Mouse (Mus musculus) skeletal muscle tissue, adult 2 months (tissue): ENCODE measurements around the gene Gsc2.

Experiments used
- DNase-seq: peaks from one replicate; pipeline ENCODE4 v3.0.0-alpha.2; 2012; ENCODE audit warnings: low read depth, low spot score

The Gsc2 gene

GRCm38 (mm10) chr16:17927351-17928082, 12.7 kb upstream of the Gsc2 start:
- no peak for DNase-seq

GRCm38 (mm10) chr16:17922163-17922538, 7.3 kb upstream of the Gsc2 start:
- no peak for DNase-seq

- DNase-seq: peak; percentile 98
These were observed 6.7 kb upstream of the Gsc2 start for GRCm38 (mm10) chr16:17921325-17922162.

- no peak for DNase-seq
These were observed 5.7 kb upstream of the Gsc2 start for GRCm38 (mm10) chr16:17920586-17920985.

GRCm38 (mm10) chr16:17911052-17911595, 3.7 kb downstream of the Gsc2 start, which contains the start of gene Ess2:
TSS of gene Ess2 (minus strand) at chr16:17911348.
- DNase-seq: peak; percentile 94

GRCm38 (mm10) chr16:17898462-17898861, 16.4 kb downstream of the Gsc2 start, which contains the start of the genes Dgcr2 and Tssk2:
TSS of gene Dgcr2 (minus strand) at chr16:17898562.
TSS of gene Tssk2 (plus strand) at chr16:17898637.
- no peak for DNase-seq

GRCm38 (mm10) chr16:17896091-17896490, 18.8 kb downstream of the Gsc2 start:
- DNase-seq: no peak

- DNase-seq: no peak
These were observed 20.9 kb downstream of the Gsc2 start, which contains the start of gene Tssk1 for GRCm38 (mm10) chr16:17893923-17894322. TSS of gene Tssk1 (plus strand) at chr16:17894223.

GRCm38 (mm10) chr16:17892606-17893005, 22.3 kb downstream of the Gsc2 start:
- no peak for DNase-seq

- peak; percentile 95 for DNase-seq
These were observed 23.3 kb downstream of the Gsc2 start, which contains the start of gene Gm20518 for GRCm38 (mm10) chr16:17891567-17891959. TSS of gene Gm20518 (minus strand) at chr16:17891671.

- peak; percentile 85 for DNase-seq
These were observed 23.8 kb downstream of the Gsc2 start for GRCm38 (mm10) chr16:17890917-17891566.

GRCm38 (mm10) chr16:17890342-17890727, 24.5 kb downstream of the Gsc2 start:
- no peak for DNase-seq

GRCm38 (mm10) chr16:17889689-17890341, 25.0 kb downstream of the Gsc2 start:
- DNase-seq: no peak

- no peak for DNase-seq
These were observed 30.7 kb downstream of the Gsc2 start for GRCm38 (mm10) chr16:17884116-17884515.

GRCm38 (mm10) chr16:17882196-17882595, 32.7 kb downstream of the Gsc2 start:
- DNase-seq: no peak

- DNase-seq: no peak
These were observed 35.3 kb downstream of the Gsc2 start for GRCm38 (mm10) chr16:17879571-17879970.

- DNase-seq: no peak
These were observed 38.8 kb downstream of the Gsc2 start for GRCm38 (mm10) chr16:17876096-17876495.

- DNase-seq: peak; percentile 44
These were observed 39.7 kb downstream of the Gsc2 start for GRCm38 (mm10) chr16:17875174-17875573.

- DNase-seq: no peak
These were observed 41.9 kb downstream of the Gsc2 start for GRCm38 (mm10) chr16:17872995-17873394.

- DNase-seq: no peak
These were observed 43.6 kb downstream of the Gsc2 start for GRCm38 (mm10) chr16:17871248-17871647.

- no peak for DNase-seq
These were observed 49.1 kb downstream of the Gsc2 start for GRCm38 (mm10) chr16:17865770-17866169.
